Mouse (Mus musculus): ENCODE measurements around the gene Ceacam19. TPM values are rescaled to one million over a fixed set of nuclear protein-coding genes. Genes with fewer than 3 reads are reported as not detected.

Gene Ceacam19
- polyA plus RNA-seq, 1 experiment from 2014 or later, result not detected

DNA sequence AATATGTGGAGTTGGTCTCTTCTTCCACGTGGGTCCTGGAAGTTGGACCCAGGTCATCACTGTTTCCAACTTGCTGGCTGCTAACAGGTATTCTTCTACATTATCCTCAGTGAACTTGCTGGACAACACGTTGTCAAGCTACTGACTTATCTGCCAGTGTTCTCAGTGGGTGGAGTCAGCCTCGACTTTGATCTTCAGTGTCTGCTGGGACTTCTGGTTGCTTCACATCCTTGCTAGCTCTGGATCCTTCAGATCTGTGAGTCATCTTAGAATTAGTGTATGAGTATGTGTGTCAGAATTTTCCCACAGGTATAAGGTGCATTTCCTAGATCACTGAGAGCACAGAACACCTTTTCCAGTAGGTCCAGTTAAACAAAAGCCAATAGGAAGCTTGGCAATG, 50.9 kb downstream of the Ceacam19 start:
- Histone ChIP-seq H3K9me3 (ENCODE audit: control insufficient read depth, low read length) (no peaks in the 10 kb centered on the region), H3K36me3 (ENCODE audit: control insufficient read depth, insufficient read depth, low read length) (no peaks in the 10 kb centered on the region), H3K9ac (ENCODE audit: low read length) (no peak overlapping the region), H3K27me3 (ENCODE audit: control insufficient read depth, insufficient read depth, low read length) (no peaks in the 10 kb centered on the region; the same call in 1 of the 2 replicates), H3K4me2 (ENCODE audit: low read depth, severe bottlenecking) (no peak overlapping the region), H3K4me1 (ENCODE audit: control insufficient read depth, insufficient read depth, low read length) (no peaks in the 10 kb centered on the region), H3K27ac (replicated peaks; ENCODE audit: low read depth, low read length) (no peak overlapping the region), H3K4me3 (ENCODE audit: low read depth, low read length) (no peak overlapping the region)
- DNase-seq (ENCODE audit: low spot score), result no peak
- WGBS, result 72% methylated on average over 3 of the region's 3 CpGs
- no peak for ATAC-seq (ENCODE audit: insufficient number of reproducible peaks, low FRiP score, low TSS enrichment, low read depth)

DNA sequence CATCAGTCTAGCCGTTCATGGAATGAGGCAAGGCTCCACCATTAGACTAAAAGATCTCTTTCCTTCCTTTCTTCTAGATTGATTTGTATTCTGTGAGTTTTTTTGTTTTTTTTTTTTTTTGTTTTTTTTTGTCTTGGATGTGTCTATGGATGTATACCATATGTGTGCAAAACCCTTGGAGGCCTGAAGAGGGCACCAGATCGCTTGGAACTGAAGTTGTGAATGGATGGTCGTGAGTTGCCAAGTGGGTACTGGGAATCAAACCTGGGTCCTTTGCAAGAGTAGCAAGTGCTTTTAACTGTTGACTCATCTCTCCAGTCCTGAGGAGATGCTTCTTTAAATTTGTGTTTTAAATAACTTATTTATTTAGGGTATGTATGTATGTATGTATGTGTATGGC, 53.7 kb downstream of the Ceacam19 start:
- ATAC-seq (ENCODE audit: insufficient number of reproducible peaks, low FRiP score, low TSS enrichment, low read depth) (no peak), DNase-seq (ENCODE audit: low spot score) (no peak)
- Histone ChIP-seq H3K27me3 (ENCODE audit: control insufficient read depth, insufficient read depth, low read length) (no peaks in the 10 kb centered on the region), H3K4me3 (ENCODE audit: low read depth, low read length) (no peak overlapping the region), H3K9ac (ENCODE audit: low read length) (no peak overlapping the region), H3K27ac (replicated peaks; ENCODE audit: low read depth, low read length) (no peak overlapping the region), H3K36me3 (ENCODE audit: control insufficient read depth, insufficient read depth, low read length) (no peaks in the 10 kb centered on the region), H3K9me3 (ENCODE audit: control insufficient read depth, low read length) (no peaks in the 10 kb centered on the region; the same call in 1 of the 2 replicates), H3K4me2 (ENCODE audit: low read depth, severe bottlenecking) (no peak overlapping the region), H3K4me1 (ENCODE audit: control insufficient read depth, insufficient read depth, low read length) (no peaks in the 10 kb centered on the region)
- 73% methylated on average over 3 of the region's 3 CpGs for WGBS

DNA sequence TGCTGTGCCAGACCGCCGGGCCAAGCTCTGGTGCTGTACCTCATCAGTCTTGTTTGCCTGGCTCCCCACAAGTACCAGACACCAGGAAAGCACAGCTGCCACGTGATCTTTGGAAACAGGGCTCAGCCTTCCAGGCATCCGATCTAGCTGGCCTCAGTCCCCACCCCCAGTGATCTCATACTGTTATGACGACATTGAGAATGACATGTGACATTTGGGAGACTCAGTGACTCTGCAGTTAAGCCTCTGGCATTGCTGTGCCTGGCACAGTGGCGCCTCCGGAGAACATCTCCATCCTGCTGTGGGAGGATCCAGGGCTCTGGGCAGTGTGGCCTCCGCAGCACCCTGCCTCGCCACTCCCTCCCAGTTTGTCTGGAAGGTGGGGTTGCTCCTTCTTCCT, 55.9 kb downstream of the Ceacam19 start:
- Histone ChIP-seq H3K36me3 (ENCODE audit: control insufficient read depth, insufficient read depth, low read length) (no peaks in the 10 kb centered on the region), H3K4me2 (ENCODE audit: low read depth, severe bottlenecking) (no peak overlapping the region), H3K27me3 (ENCODE audit: control insufficient read depth, insufficient read depth, low read length) (no peaks in the 10 kb centered on the region), H3K4me1 (ENCODE audit: control insufficient read depth, insufficient read depth, low read length) (no peaks in the 10 kb centered on the region), H3K27ac (replicated peaks; ENCODE audit: low read depth, low read length) (no peak overlapping the region), H3K4me3 (ENCODE audit: low read depth, low read length) (no peak overlapping the region), H3K9me3 (ENCODE audit: control insufficient read depth, low read length) (no peaks in the 10 kb centered on the region; the same call in 1 of the 2 replicates), H3K9ac (ENCODE audit: low read length) (no peak overlapping the region)
- 56% methylated on average over 9 of the region's 9 CpGs for WGBS
- ATAC-seq (ENCODE audit: insufficient number of reproducible peaks, low FRiP score, low TSS enrichment, low read depth) (no peak), DNase-seq (ENCODE audit: low spot score) (no peak)

DNA sequence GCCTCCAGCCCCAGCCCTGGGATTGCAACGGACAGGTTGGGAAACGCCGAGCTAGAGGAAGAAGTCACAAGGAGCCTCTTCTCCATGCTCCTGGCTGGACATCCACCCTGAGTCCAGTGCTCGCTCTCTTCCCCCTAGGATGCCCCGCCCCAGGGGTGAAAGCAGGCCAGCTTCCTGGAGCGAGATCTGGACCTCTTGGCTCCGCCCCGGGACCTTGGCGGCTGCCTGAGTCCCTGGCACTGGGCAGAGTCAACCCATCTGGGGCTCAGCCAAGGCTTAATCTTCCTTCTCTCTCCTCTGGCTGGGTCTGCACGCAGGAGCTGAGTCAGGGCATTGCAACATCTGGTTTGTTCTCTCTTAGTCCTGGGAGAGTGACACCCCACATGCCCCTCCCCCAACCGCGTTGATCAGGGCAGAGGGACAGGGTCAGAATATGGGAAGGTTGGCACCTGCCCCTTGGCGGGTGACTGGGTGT, 57.0 kb downstream of the Ceacam19 start:
- Histone ChIP-seq H3K4me2 (ENCODE audit: low read depth, severe bottlenecking) (no peak overlapping the region), H3K27ac (replicated peaks; ENCODE audit: low read depth, low read length) (no peak overlapping the region), H3K4me3 (ENCODE audit: low read depth, low read length) (no peak overlapping the region), H3K9me3 (ENCODE audit: control insufficient read depth, low read length) (no peaks in the 10 kb centered on the region; the same call in 1 of the 2 replicates), H3K9ac (ENCODE audit: low read length) (no peak overlapping the region), H3K36me3 (ENCODE audit: control insufficient read depth, insufficient read depth, low read length) (no peaks in the 10 kb centered on the region), H3K27me3 (ENCODE audit: control insufficient read depth, insufficient read depth, low read length) (no peaks in the 10 kb centered on the region), H3K4me1 (ENCODE audit: control insufficient read depth, insufficient read depth, low read length) (no peaks in the 10 kb centered on the region)
- DNase-seq (ENCODE audit: low spot score) (no peak), ATAC-seq (ENCODE audit: insufficient number of reproducible peaks, low FRiP score, low TSS enrichment, low read depth) (no peak)
- WGBS, result 37% methylated on average over 13 of the region's 13 CpGs

DNA sequence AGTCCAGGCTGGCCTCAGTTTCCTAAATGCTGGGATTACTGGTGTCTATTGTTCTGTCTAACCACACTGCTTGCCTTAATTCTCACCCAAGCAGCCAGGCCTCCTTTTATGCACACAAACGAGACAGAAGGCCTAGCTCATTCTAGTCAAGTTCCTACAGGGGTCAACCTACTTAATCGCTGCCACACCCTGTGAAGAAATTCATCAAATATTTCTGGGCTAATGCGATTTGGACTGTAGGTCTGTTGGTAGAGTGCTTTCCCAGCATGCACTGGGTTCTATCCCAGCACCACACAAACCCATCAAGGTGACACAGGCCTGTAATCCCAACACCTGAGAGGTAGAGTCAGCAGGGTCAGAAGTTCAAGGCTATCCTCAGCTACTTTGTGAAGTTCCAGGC, 58.1 kb downstream of the Ceacam19 start:
- Histone ChIP-seq H3K27me3 (ENCODE audit: control insufficient read depth, insufficient read depth, low read length) (no peaks in the 10 kb centered on the region), H3K4me1 (ENCODE audit: control insufficient read depth, insufficient read depth, low read length) (no peaks in the 10 kb centered on the region), H3K4me2 (ENCODE audit: low read depth, severe bottlenecking) (no peak overlapping the region), H3K27ac (replicated peaks; ENCODE audit: low read depth, low read length) (no peak overlapping the region), H3K9me3 (ENCODE audit: control insufficient read depth, low read length) (no peaks in the 10 kb centered on the region; the same call in 1 of the 2 replicates), H3K9ac (ENCODE audit: low read length) (no peak overlapping the region), H3K4me3 (ENCODE audit: low read depth, low read length) (no peak overlapping the region), H3K36me3 (ENCODE audit: control insufficient read depth, insufficient read depth, low read length) (no peaks in the 10 kb centered on the region)
- WGBS, result 83% methylated on average over 3 of the region's 3 CpGs
- no peak for DNase-seq (ENCODE audit: low spot score)
- ATAC-seq (ENCODE audit: insufficient number of reproducible peaks, low FRiP score, low TSS enrichment, low read depth), result no peak

DNA sequence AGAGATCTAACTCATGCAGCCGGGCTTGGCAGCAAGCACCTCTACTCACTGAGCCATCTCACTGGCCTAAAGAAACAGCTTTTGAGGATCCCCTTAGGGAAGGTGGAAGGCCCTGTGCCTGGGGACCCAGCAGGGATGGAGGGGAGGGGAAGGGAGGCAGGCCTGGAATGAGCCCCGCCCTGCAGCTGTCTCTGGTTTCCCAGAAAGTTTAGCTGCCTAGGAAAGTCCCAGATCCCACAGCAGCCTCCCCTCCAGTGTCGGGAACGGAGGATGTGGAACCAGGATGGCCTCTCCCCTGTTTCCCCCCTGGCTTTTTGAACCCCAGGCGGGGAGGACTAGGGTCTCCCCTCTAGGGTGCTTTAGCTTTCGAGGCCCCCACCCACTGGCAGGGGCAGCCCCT, 61.0 kb downstream of the Ceacam19 start:
- H3K4me3 ChIP-seq (ENCODE audit: low read depth, low read length), result no peak overlapping the region
- H3K27ac ChIP-seq (replicated peaks; ENCODE audit: low read depth, low read length), result no peak overlapping the region
- no peak overlapping the region for H3K4me2 ChIP-seq (ENCODE audit: low read depth, severe bottlenecking)
- no peak overlapping the region for H3K9ac ChIP-seq (ENCODE audit: low read length)
- peaks cover 13% of the 10 kb centered on the region; the same call in 1 of the 2 replicates for H3K4me1 ChIP-seq (ENCODE audit: control insufficient read depth, insufficient read depth, low read length)
- no peak for ATAC-seq (ENCODE audit: insufficient number of reproducible peaks, low FRiP score, low TSS enrichment, low read depth)
- H3K27me3 ChIP-seq (ENCODE audit: control insufficient read depth, insufficient read depth, low read length), result peaks cover 15% of the 10 kb centered on the region
- DNase-seq (ENCODE audit: low spot score), result no peak
- no peaks in the 10 kb centered on the region; the same call in 1 of the 2 replicates for H3K9me3 ChIP-seq (ENCODE audit: control insufficient read depth, low read length)
- WGBS, result 41% methylated on average over 6 of the region's 6 CpGs
- H3K36me3 ChIP-seq (ENCODE audit: control insufficient read depth, insufficient read depth, low read length), result no peaks in the 10 kb centered on the region

Other genes with a start within 250 kb of the Ceacam19 start
- gene Clptm1, start 222.9 kb downstream of the Ceacam19 start, polyA plus RNA-seq (2014; fragmentation: Nextera tagmentation; extraction: Ambion mirVana), result 91.6 and 97.3 TPM in 2 replicates
- 0.44 and 0.77 TPM in 2 replicates for gene Apoc2, start 210.0 kb downstream of the Ceacam19 start, polyA plus RNA-seq (2014; fragmentation: Nextera tagmentation; extraction: Ambion mirVana)
- not detected in 2 replicates for gene Gm44805, start 206.5 kb downstream of the Ceacam19 start, polyA plus RNA-seq (2014; fragmentation: Nextera tagmentation; extraction: Ambion mirVana)
- gene Apoc4, start 206.5 kb downstream of the Ceacam19 start, polyA plus RNA-seq (2014; fragmentation: Nextera tagmentation; extraction: Ambion mirVana), result not detected in 2 replicates
- 4.5 and 5.0 TPM in 2 replicates for gene Apoc1, start 195.3 kb downstream of the Ceacam19 start, polyA plus RNA-seq (2014; fragmentation: Nextera tagmentation; extraction: Ambion mirVana)
- 83.0 and 83.4 TPM in 2 replicates for gene Apoe, start 188.8 kb downstream of the Ceacam19 start, polyA plus RNA-seq (2014; fragmentation: Nextera tagmentation; extraction: Ambion mirVana)
- 154 and 163 TPM in 2 replicates for gene Tomm40, start 172.5 kb downstream of the Ceacam19 start, polyA plus RNA-seq (2014; fragmentation: Nextera tagmentation; extraction: Ambion mirVana)
- 59.3 and 63.2 TPM in 2 replicates for gene Nectin2, start 137.5 kb downstream of the Ceacam19 start, polyA plus RNA-seq (2014; fragmentation: Nextera tagmentation; extraction: Ambion mirVana)
- 43.0 and 44.1 TPM in 2 replicates for gene Bcam, start 116.9 kb downstream of the Ceacam19 start, polyA plus RNA-seq (2014; fragmentation: Nextera tagmentation; extraction: Ambion mirVana)
- gene Cblc, start 91.2 kb downstream of the Ceacam19 start, polyA plus RNA-seq (2014; fragmentation: Nextera tagmentation; extraction: Ambion mirVana), result 0.75 and 1.3 TPM in 2 replicates
- gene Bcl3, start 65.2 kb downstream of the Ceacam19 start, polyA plus RNA-seq (2014; fragmentation: Nextera tagmentation; extraction: Ambion mirVana), result 0.71 and 1.2 TPM in 2 replicates
- gene Gm19345, start 36.0 kb downstream of the Ceacam19 start, polyA plus RNA-seq (2014; fragmentation: Nextera tagmentation; extraction: Ambion mirVana), result not detected in 2 replicates
- gene Ceacam16, start 26.7 kb downstream of the Ceacam19 start, polyA plus RNA-seq (2014; fragmentation: Nextera tagmentation; extraction: Ambion mirVana), result not detected in 2 replicates
- gene Pvr, start 33.2 kb upstream of the Ceacam19 start, polyA plus RNA-seq (2014; fragmentation: Nextera tagmentation; extraction: Ambion mirVana), result 3.9 and 4.7 TPM in 2 replicates
- 0.14 and 0.48 TPM in 2 replicates for gene Igsf23, start 62.8 kb upstream of the Ceacam19 start, polyA plus RNA-seq (2014; fragmentation: Nextera tagmentation; extraction: Ambion mirVana)
- gene Ceacam20, start 77.4 kb upstream of the Ceacam19 start, polyA plus RNA-seq (2014; fragmentation: Nextera tagmentation; extraction: Ambion mirVana), result not detected in 2 replicates
- 0.08 TPM in 1 of 2 replicates, not detected in the other for gene Nlrp9b, start 103.5 kb upstream of the Ceacam19 start, polyA plus RNA-seq (2014; fragmentation: Nextera tagmentation; extraction: Ambion mirVana)
- gene Vmn1r91, start 211.7 kb upstream of the Ceacam19 start, polyA plus RNA-seq (2014; fragmentation: Nextera tagmentation; extraction: Ambion mirVana), result not detected in 2 replicates
- gene Gm16442, start 234.6 kb upstream of the Ceacam19 start, polyA plus RNA-seq (2014; fragmentation: Nextera tagmentation; extraction: Ambion mirVana), result not detected in 2 replicates